Mouse (Mus musculus) E14TG2a.4 (cell line): ENCODE measurements at regions not wholly inside any gene's neighbourhood (a gene's known extent, or its start where the extent isn't known, plus 50 kb on each side); places are given as distances from the start of the nearest gene placed in this dataset.

Source experiments
- CTCF ChIP-seq: conservative IDR thresholded peaks from 2 replicates; pipeline ENCODE4 v1.5.1; 2014; ENCODE audit warnings: low read length
- NANOG ChIP-seq: IDR thresholded peaks from 2 replicates; pipeline ENCODE4 v1.6.1; 2014; ENCODE audit warnings: borderline replicate concordance, low read length, mixed read lengths

- no peak for TF ChIP-seq CTCF
- no peak for TF ChIP-seq NANOG
Measured at GRCm38 (mm10) chr9:83043790-83044189, 68.5 kb upstream of the Phip start.
